7 mouse cellular contexts compared by ENCODE assay signal in genomic region chr3:86986490-86986889, GRCm38 (mm10). TPM values are rescaled to one million over a fixed set of nuclear protein-coding genes. Genes with fewer than 3 reads are reported as not detected.
DNase-seq lines count a peak whose midpoint lies in the region; ATAC-seq and TF ChIP-seq lines count a peak whose summit lies in the region.

No protein-coding gene starts in this region.

- H3K9me3 ChIP-seq in ES-E14 (ENCODE audit: control insufficient read depth, insufficient read depth, low read depth, low read length): no peaks in the 10 kb centered on the region
- H3K9me3 ChIP-seq in forebrain, postnatal 0 days (ENCODE audit: low read length): no peaks in the 10 kb centered on the region
- no peaks in the 10 kb centered on the region for H3K9me3 ChIP-seq in liver, embryonic 12.5 days (replicated peaks)

- TF ChIP-seq CTCF in forebrain, postnatal 0 days (IDR thresholded peaks at IDR 0.05; ENCODE audit: low read depth): no peak
- no peak for TF ChIP-seq CTCF in olfactory bulb, adult 2 months (IDR thresholded peaks at IDR 0.05; ENCODE audit: insufficient read depth, low read depth, low read length)

- H3K27me3 ChIP-seq in forebrain, postnatal 0 days (ENCODE audit: insufficient read depth, low read length): no peaks in the 10 kb centered on the region
- no peaks in the 10 kb centered on the region for H3K27me3 ChIP-seq in liver, embryonic 12.5 days (replicated peaks)

- ATAC-seq in forebrain, postnatal 0 days: peak; percentile 45; the same call in 1 of the 2 replicates
- 0 out of 2 replicates have a peak, but pooled peaks have one; percentile 27 for ATAC-seq in liver, embryonic 12.5 days

- no peaks in the 10 kb centered on the region for H3K4me1 ChIP-seq in ES-E14 (ENCODE audit: control insufficient read depth in 2 of 2, insufficient read depth in 2 of 2, low read length in 2 of 2, poor library complexity in 1 of 2)
- H3K4me1 ChIP-seq in forebrain, postnatal 0 days (ENCODE audit: insufficient read depth): no peaks in the 10 kb centered on the region
- H3K4me1 ChIP-seq in liver, embryonic 12.5 days: no peaks in the 10 kb centered on the region
- peaks cover 7% of the 10 kb centered on the region for H3K4me1 ChIP-seq in olfactory bulb, adult 2 months (ENCODE audit: control insufficient read depth, insufficient read depth, low read length)

- peak overlapping the region; percentile 57 for H3K4me2 ChIP-seq in forebrain, postnatal 0 days (ENCODE audit: low read depth)
- H3K4me2 ChIP-seq in liver, embryonic 12.5 days: peak overlapping the region; percentile 44

- H3K9ac ChIP-seq in ES-E14 (ENCODE audit: insufficient read depth, low read depth, low read length, poor library complexity, severe bottlenecking): no peak overlapping the region
- H3K9ac ChIP-seq in forebrain, postnatal 0 days: peak overlapping the region; percentile 37
- peak overlapping the region; percentile 22; the same call in 1 of the 2 replicates for H3K9ac ChIP-seq in liver, embryonic 12.5 days

- in situ Hi-C loops in ES-E14 (cut with MboI; ENCODE audit: low sequenced_read_pairs in 2 of 2, unreplicated experiment in 2 of 2): no loop called here

- H3K4me3 ChIP-seq in ES-E14 (ENCODE audit: insufficient read depth in 1 of 2, low read depth in 1 of 2, low read length in 2 of 2, poor library complexity in 1 of 2, severe bottlenecking in 1 of 2): peak overlapping the region; percentile 14 to 40; a peak in 3 of 4 replicates
- peak overlapping the region; percentile 32 for H3K4me3 ChIP-seq in forebrain, postnatal 0 days (ENCODE audit: low read depth, low read length)
- H3K4me3 ChIP-seq in liver, embryonic 12.5 days: peak overlapping the region; percentile 25
- H3K4me3 ChIP-seq in olfactory bulb, adult 2 months (ENCODE audit: insufficient read depth, low read depth, low read length): peak overlapping the region; percentile 12

- H3K36me3 ChIP-seq in ES-E14 (ENCODE audit: control insufficient read depth, insufficient read depth, low read length, poor library complexity, severe bottlenecking): no peaks in the 10 kb centered on the region
- no peaks in the 10 kb centered on the region for H3K36me3 ChIP-seq in forebrain, postnatal 0 days (ENCODE audit: insufficient read depth)
- no peaks in the 10 kb centered on the region for H3K36me3 ChIP-seq in liver, embryonic 12.5 days

- WGBS in forebrain, postnatal 0 days: 2% methylated on average over 12 of the region's 12 CpGs
- 25% methylated on average over 12 of the region's 12 CpGs for WGBS in liver, embryonic 12.5 days (ENCODE audit: insufficient replicate concordance)
- under 1% methylated on average over 12 of the region's 12 CpGs for WGBS in olfactory bulb, adult 2 months

- no peak overlapping the region for H3K27ac ChIP-seq in ES-E14 (ENCODE audit: insufficient read depth, low read depth, low read length, poor library complexity, severe bottlenecking)
- no peak overlapping the region for H3K27ac ChIP-seq in forebrain, postnatal 0 days (ENCODE audit: low read depth, low read length)
- no peak overlapping the region for H3K27ac ChIP-seq in liver, embryonic 12.5 days
- no peak overlapping the region for H3K27ac ChIP-seq in olfactory bulb, adult 2 months (ENCODE audit: insufficient read depth, low read depth, low read length)

- peak; percentile 55 for DNase-seq in CD4-positive, CD25-positive, alpha-beta regulatory T cell, adult 2 months (ENCODE audit: low read depth, low spot score)
- DNase-seq in ES-E14 (ENCODE audit: low read depth, low spot score): no peak
- DNase-seq in forebrain, postnatal 0 days: peak; percentile 16
- DNase-seq in urinary bladder, adult 2 months (ENCODE audit: low spot score): no peak
- no peak for DNase-seq in c-Kit-positive CD71-positive TER-119-positive erythroid progenitor cells, embryonic 14.5 days (ENCODE audit: low spot score)

- no peak for TF ChIP-seq POLR2A in olfactory bulb, adult 2 months (IDR thresholded peaks at IDR 0.05; ENCODE audit: insufficient read depth, low read depth, low read length)

TF ChIP-seq in ES-E14, 5 proteins besides CTCF, POLR2A, EP300 and RAD21:
- TF ChIP-seq ZNF384 (IDR thresholded peaks at IDR 0.05; ENCODE audit: low read depth, low read length) (no peak), CHD2 (IDR thresholded peaks at IDR 0.05; ENCODE audit: low read depth, low read length) (no peak), ZC3H11A (IDR thresholded peaks at IDR 0.05; ENCODE audit: borderline replicate concordance, low read depth, low read length) (no peak), MAFK (IDR thresholded peaks at IDR 0.05; ENCODE audit: insufficient read depth, low read depth, low read length) (no peak), HCFC1 (IDR thresholded peaks at IDR 0.05; ENCODE audit: borderline replicate concordance, insufficient read depth, low read length) (no peak)
TF ChIP-seq in ES-E14: peak in this region for 0.

RNA-seq across cellular contexts. Expression of gene Cd1d1, which starts 12.8 kb away (rescaled TPM):
- total RNA-seq in ES-E14 (2012; rRNA removed): 12.3 and 12.4 TPM in 2 replicates
- total RNA-seq in forebrain, postnatal 0 days (2014; rRNA removed): 16.3 and 23.4 TPM in 2 replicates
- 12.5 and 25.1 TPM in 2 replicates for polyA plus RNA-seq in forebrain, postnatal 0 days (2015; fragmentation: Nextera tagmentation; extraction: Ambion mirVana)
- polyA plus RNA-seq in liver, embryonic 12.5 days (2016; fragmentation: Nextera tagmentation; extraction: Ambion mirVana): 8.7 and 10.2 TPM in 2 replicates
- not detected in 2 replicates for polyA plus RNA-seq in olfactory bulb, adult 2 months (2012; ENCODE audit: insufficient read depth, insufficient read length, low replicate concordance, missing spikeins)
- 9.1 and 15.5 TPM in 2 replicates for polyA plus RNA-seq in urinary bladder, adult 2 months (2012; rRNA removed)

Comparison
In these comparisons a context has a peak if more than half of its experiments do, and no peak if none do; other contexts are left out.
1. DNase-seq: peak in CD4-positive, CD25-positive, alpha-beta regulatory T cell, adult 2 months (single experiment) and forebrain, postnatal 0 days (single experiment); none in ES-E14 (single experiment), urinary bladder, adult 2 months (single experiment) and c-Kit-positive CD71-positive TER-119-positive erythroid progenitor cells, embryonic 14.5 days (single experiment).
2. Peak in every context shown above with its lines, with median percentiles within 50 percentile points of each other: H3K4me3 ChIP-seq.